Mouse (Mus musculus): ENCODE measurements around the gene Dennd4c.
A peak's percentile ranks its signal among the peaks of the same experiment; 100 is the strongest.
"Not testable (repeated sequence)": the region's sequence is repeated elsewhere in the genome, so short reads cannot be mapped to it uniquely, and the experiment has no call there.

Gene Dennd4c

GRCm38 (mm10) chr4:86777587-86777986, 29.2 kb downstream of the Dennd4c start:
- ATAC-seq (ENCODE audit: low TSS enrichment), result no peak

GRCm38 (mm10) chr4:86810604-86811003, 62.2 kb downstream of the Dennd4c start:
- peak; percentile 76 for ATAC-seq (ENCODE audit: low TSS enrichment)

- ATAC-seq (ENCODE audit: low TSS enrichment), result no peak
Measured at GRCm38 (mm10) chr4:86814850-86815249, 66.5 kb downstream of the Dennd4c start.

GRCm38 (mm10) chr4:86823169-86823568, 74.8 kb downstream of the Dennd4c start:
- 0 out of 2 replicates have a peak, but pooled peaks have one; percentile 36 for ATAC-seq (ENCODE audit: low TSS enrichment)

GRCm38 (mm10) chr4:86825143-86825542, 76.8 kb downstream of the Dennd4c start:
- peak; percentile 28 for ATAC-seq (ENCODE audit: low TSS enrichment)

- no peak for ATAC-seq (ENCODE audit: low TSS enrichment)
Measured at GRCm38 (mm10) chr4:86831896-86832295, 83.5 kb downstream of the Dennd4c start.

- not testable (repeated sequence) for ATAC-seq (ENCODE audit: low TSS enrichment)
Measured at GRCm38 (mm10) chr4:86841141-86841540, 92.8 kb downstream of the Dennd4c start.

- peak; percentile 44; the same call in 1 of the 2 replicates for ATAC-seq (ENCODE audit: low TSS enrichment)
Measured at GRCm38 (mm10) chr4:86845384-86845783, 97.0 kb downstream of the Dennd4c start.

GRCm38 (mm10) chr4:86847246-86847645, 98.9 kb downstream of the Dennd4c start:
- no peak for ATAC-seq (ENCODE audit: low TSS enrichment)

- no peak for ATAC-seq (ENCODE audit: low TSS enrichment)
Measured at GRCm38 (mm10) chr4:86851331-86851730, 103.0 kb downstream of the Dennd4c start.

- ATAC-seq (ENCODE audit: low TSS enrichment), result no peak
Measured at GRCm38 (mm10) chr4:86852018-86852417, 103.7 kb downstream of the Dennd4c start.

GRCm38 (mm10) chr4:86852813-86853590, 104.6 kb downstream of the Dennd4c start:
- no peak for ATAC-seq (ENCODE audit: low TSS enrichment)

- no peak; the same call in 1 of the 2 replicates for ATAC-seq (ENCODE audit: low TSS enrichment)
Measured at GRCm38 (mm10) chr4:86856304-86857112, 108.2 kb downstream of the Dennd4c start.

- peak; percentile 95 for ATAC-seq (ENCODE audit: low TSS enrichment)
Measured at GRCm38 (mm10) chr4:86857113-86858069, 109.0 kb downstream of the Dennd4c start, which contains the start of gene Rps6. Gene Rps6 (minus strand): TSS chr4:86857412.

GRCm38 (mm10) chr4:86858070-86858440, 109.7 kb downstream of the Dennd4c start:
- peak; percentile 15 for ATAC-seq (ENCODE audit: low TSS enrichment)

GRCm38 (mm10) chr4:86864087-86864486, 115.7 kb downstream of the Dennd4c start:
- no peak for ATAC-seq (ENCODE audit: low TSS enrichment)

- no peak for ATAC-seq (ENCODE audit: low TSS enrichment)
Measured at GRCm38 (mm10) chr4:86871988-86872387, 123.6 kb downstream of the Dennd4c start.

GRCm38 (mm10) chr4:86873072-86873471, 124.7 kb downstream of the Dennd4c start:
- ATAC-seq (ENCODE audit: low TSS enrichment), result 0 out of 2 replicates have a peak, but pooled peaks have one; percentile 26

- peak; percentile 90 for ATAC-seq (ENCODE audit: low TSS enrichment)
Measured at GRCm38 (mm10) chr4:86874146-86874847, 125.9 kb downstream of the Dennd4c start, which contains the start of gene Acer2. Gene Acer2 (plus strand): TSS chr4:86874396.

- no peak for ATAC-seq (ENCODE audit: low TSS enrichment)
Measured at GRCm38 (mm10) chr4:86879477-86879876, 131.1 kb downstream of the Dennd4c start.

GRCm38 (mm10) chr4:86881178-86881577, 132.8 kb downstream of the Dennd4c start:
- ATAC-seq (ENCODE audit: low TSS enrichment), result no peak

Measured in frontal cortex, adult (tissue).